Mouse (Mus musculus): ENCODE measurements around the gene Zmynd15. TPM values are rescaled to one million over a fixed set of nuclear protein-coding genes. Genes with fewer than 3 reads are reported as not detected.
"Not testable (repeated sequence)": the region's sequence is repeated elsewhere in the genome, so short reads cannot be mapped to it uniquely, and the experiment has no call there.

Gene Zmynd15
- polyA plus RNA-seq, 1 experiment from 2014 or later: 0.63 TPM

- H3K9ac ChIP-seq: no peak overlapping the region
- H3K4me2 ChIP-seq (replicated peaks): no peak overlapping the region
- no peak overlapping the region for H3K4me3 ChIP-seq (replicated peaks)
- no peaks in the 10 kb centered on the region for H3K4me1 ChIP-seq
- no peaks in the 10 kb centered on the region for H3K36me3 ChIP-seq
- no peak overlapping the region for H3K27ac ChIP-seq (replicated peaks)
- no peaks in the 10 kb centered on the region for H3K9me3 ChIP-seq (replicated peaks)
- ATAC-seq (ENCODE audit: insufficient number of reproducible peaks, low FRiP score, low TSS enrichment, low read depth): no peak
- H3K27me3 ChIP-seq: no peaks in the 10 kb centered on the region
Measured at GRCm38 (mm10) chr11:70472716-70473115, 13.5 kb downstream of the Zmynd15 start.

GRCm38 (mm10) chr11:70473291-70473690 lies 14.1 kb downstream of the Zmynd15 start:
- not testable (repeated sequence) for H3K27ac ChIP-seq (replicated peaks); ATAC-seq (ENCODE audit: insufficient number of reproducible peaks, low FRiP score, low TSS enrichment, low read depth); H3K4me3 ChIP-seq (replicated peaks); H3K4me1 ChIP-seq; H3K9me3 ChIP-seq (replicated peaks); H3K4me2 ChIP-seq (replicated peaks); H3K27me3 ChIP-seq; H3K9ac ChIP-seq; H3K36me3 ChIP-seq
- WGBS: 83% methylated on average over 5 of the region's 5 CpGs

GRCm38 (mm10) chr11:70474872-70475534 lies 15.8 kb downstream of the Zmynd15 start:
- no peak for ATAC-seq (ENCODE audit: insufficient number of reproducible peaks, low FRiP score, low TSS enrichment, low read depth)
- 75% methylated on average over 12 of the region's 12 CpGs for WGBS
- no peaks in the 10 kb centered on the region for H3K9me3 ChIP-seq (replicated peaks)
- no peaks in the 10 kb centered on the region for H3K27me3 ChIP-seq
- no peak overlapping the region for H3K27ac ChIP-seq (replicated peaks)
- H3K9ac ChIP-seq: no peak overlapping the region
- no peaks in the 10 kb centered on the region for H3K36me3 ChIP-seq
- H3K4me1 ChIP-seq: no peaks in the 10 kb centered on the region
- H3K4me3 ChIP-seq (replicated peaks): no peak overlapping the region
- no peak overlapping the region for H3K4me2 ChIP-seq (replicated peaks)

- Histone ChIP-seq H3K9ac (no peak overlapping the region), H3K9me3 (replicated peaks) (no peaks in the 10 kb centered on the region), H3K27ac (replicated peaks) (no peak overlapping the region), H3K4me3 (replicated peaks) (no peak overlapping the region), H3K36me3 (no peaks in the 10 kb centered on the region), H3K27me3 (no peaks in the 10 kb centered on the region), H3K4me1 (no peaks in the 10 kb centered on the region), H3K4me2 (replicated peaks) (no peak overlapping the region)
- no peak for ATAC-seq (ENCODE audit: insufficient number of reproducible peaks, low FRiP score, low TSS enrichment, low read depth)
- 43% methylated on average over 2 of the region's 2 CpGs for WGBS
Measured at GRCm38 (mm10) chr11:70485498-70485897, 26.3 kb downstream of the Zmynd15 start.

GRCm38 (mm10) chr11:70487816-70488215 lies 28.6 kb downstream of the Zmynd15 start:
- no peaks in the 10 kb centered on the region for H3K27me3 ChIP-seq
- no peak for ATAC-seq (ENCODE audit: insufficient number of reproducible peaks, low FRiP score, low TSS enrichment, low read depth)
- no peak overlapping the region for H3K4me2 ChIP-seq (replicated peaks)
- H3K36me3 ChIP-seq: no peaks in the 10 kb centered on the region
- H3K27ac ChIP-seq (replicated peaks): no peak overlapping the region
- WGBS: 35% methylated on average over 4 of the region's 4 CpGs
- H3K9me3 ChIP-seq (replicated peaks): no peaks in the 10 kb centered on the region
- H3K9ac ChIP-seq: no peak overlapping the region
- H3K4me3 ChIP-seq (replicated peaks): no peak overlapping the region
- H3K4me1 ChIP-seq: no peaks in the 10 kb centered on the region

GRCm38 (mm10) chr11:70489138-70489537 lies 29.9 kb downstream of the Zmynd15 start:
- ATAC-seq (ENCODE audit: insufficient number of reproducible peaks, low FRiP score, low TSS enrichment, low read depth): no peak
- no peak overlapping the region for H3K27ac ChIP-seq (replicated peaks)
- 83% methylated on average over 3 of the region's 3 CpGs for WGBS

GRCm38 (mm10) chr11:70489684-70490083 lies 30.5 kb downstream of the Zmynd15 start:
- ATAC-seq (ENCODE audit: insufficient number of reproducible peaks, low FRiP score, low TSS enrichment, low read depth): no peak
- no peak overlapping the region for H3K27ac ChIP-seq (replicated peaks)
- no peaks in the 10 kb centered on the region for H3K4me1 ChIP-seq
- H3K9me3 ChIP-seq (replicated peaks): no peaks in the 10 kb centered on the region
- H3K4me3 ChIP-seq (replicated peaks): no peak overlapping the region
- no peak overlapping the region for H3K9ac ChIP-seq
- 81% methylated on average over 6 of the region's 6 CpGs for WGBS
- no peaks in the 10 kb centered on the region for H3K36me3 ChIP-seq
- H3K27me3 ChIP-seq: no peaks in the 10 kb centered on the region
- H3K4me2 ChIP-seq (replicated peaks): no peak overlapping the region

More at GRCm38 (mm10) chr11:70489138-70489537, 29.9 kb downstream of the Zmynd15 start:
- no peak overlapping the region for H3K4me2 ChIP-seq (replicated peaks)
- H3K4me3 ChIP-seq (replicated peaks): no peak overlapping the region
- H3K4me1 ChIP-seq: no peaks in the 10 kb centered on the region
- H3K9me3 ChIP-seq (replicated peaks): no peaks in the 10 kb centered on the region
- H3K9ac ChIP-seq: no peak overlapping the region
- no peaks in the 10 kb centered on the region for H3K36me3 ChIP-seq
- H3K27me3 ChIP-seq: no peaks in the 10 kb centered on the region

- no peak for ATAC-seq (ENCODE audit: insufficient number of reproducible peaks, low FRiP score, low TSS enrichment, low read depth)
- no peak overlapping the region for H3K4me3 ChIP-seq (replicated peaks)
- H3K27me3 ChIP-seq: no peaks in the 10 kb centered on the region
- no peaks in the 10 kb centered on the region for H3K4me1 ChIP-seq
- H3K4me2 ChIP-seq (replicated peaks): no peak overlapping the region
- no peak overlapping the region for H3K27ac ChIP-seq (replicated peaks)
- H3K36me3 ChIP-seq: no peaks in the 10 kb centered on the region
- no peaks in the 10 kb centered on the region for H3K9me3 ChIP-seq (replicated peaks)
- H3K9ac ChIP-seq: no peak overlapping the region
- 67% methylated on average over 14 of the region's 14 CpGs for WGBS
Measured at GRCm38 (mm10) chr11:70499566-70500475, 40.6 kb downstream of the Zmynd15 start.

GRCm38 (mm10) chr11:70500476-70500812 lies 41.2 kb downstream of the Zmynd15 start:
- Histone ChIP-seq H3K27ac (replicated peaks) (no peak overlapping the region), H3K4me3 (replicated peaks) (no peak overlapping the region), H3K9ac (no peak overlapping the region), H3K4me2 (replicated peaks) (no peak overlapping the region), H3K9me3 (replicated peaks) (no peaks in the 10 kb centered on the region), H3K36me3 (no peaks in the 10 kb centered on the region), H3K4me1 (no peaks in the 10 kb centered on the region), H3K27me3 (no peaks in the 10 kb centered on the region)
- ATAC-seq (ENCODE audit: insufficient number of reproducible peaks, low FRiP score, low TSS enrichment, low read depth): no peak
- 87% methylated on average over 1 of the region's 1 CpGs for WGBS

- no peaks in the 10 kb centered on the region for H3K9me3 ChIP-seq (replicated peaks)
- 62% methylated on average over 3 of the region's 3 CpGs for WGBS
Measured at GRCm38 (mm10) chr11:70502018-70502417, 42.8 kb downstream of the Zmynd15 start.

GRCm38 (mm10) chr11:70504970-70505369 lies 45.7 kb downstream of the Zmynd15 start, which contains the start of gene Tm4sf5:
Gene Tm4sf5, plus strand, starts transcription at chr11:70505244.
- WGBS: 70% methylated on average over 9 of the region's 9 CpGs
- Histone ChIP-seq H3K4me1 (peaks cover 3% of the 10 kb centered on the region; the same call in 1 of the 2 replicates), H3K27ac (replicated peaks) (no peak within 1 kb of the TSS), H3K4me3 (replicated peaks) (no peak within 1 kb of the TSS), H3K9me3 (replicated peaks) (no peaks in the 10 kb centered on the region), H3K36me3 (no peaks in the 10 kb centered on the region), H3K27me3 (no peaks in the 10 kb centered on the region), H3K9ac (no peak within 1 kb of the TSS), H3K4me2 (replicated peaks) (no peak within 1 kb of the TSS)
- no peak for ATAC-seq (ENCODE audit: insufficient number of reproducible peaks, low FRiP score, low TSS enrichment, low read depth)

More at GRCm38 (mm10) chr11:70502018-70502417, 42.8 kb downstream of the Zmynd15 start:
- Histone ChIP-seq H3K36me3 (no peaks in the 10 kb centered on the region), H3K9ac (no peak overlapping the region), H3K4me3 (replicated peaks) (no peak overlapping the region), H3K4me2 (replicated peaks) (no peak overlapping the region), H3K27me3 (no peaks in the 10 kb centered on the region), H3K27ac (replicated peaks) (no peak overlapping the region), H3K4me1 (no peaks in the 10 kb centered on the region)
- ATAC-seq (ENCODE audit: insufficient number of reproducible peaks, low FRiP score, low TSS enrichment, low read depth): no peak
